Mouse (Mus musculus) macrophage (primary cell): Measurements from ENCODE around the gene Gm9821. TPM values are rescaled to one million over a fixed set of nuclear protein-coding genes. Genes with fewer than 3 reads are reported as not detected.

Experiments used
- H3K27ac ChIP-seq: fragments of 350-480 bp; formaldehyde crosslinking; 2 replicates; pipeline ENCODE4 v1.9.0; 2021
- H3K36me3 ChIP-seq: fragments of 350-480 bp; formaldehyde crosslinking; 2 replicates; pipeline ENCODE4 v1.9.0; 2021; ENCODE audit errors: inconsistent target
- H3K4me3 ChIP-seq: fragments of 350-480 bp; formaldehyde crosslinking; 2 replicates; pipeline ENCODE4 v1.9.0; 2021; ENCODE audit errors: inconsistent target
- H3K79me2 ChIP-seq: fragments of 350-480 bp; formaldehyde crosslinking; 2 replicates; pipeline ENCODE4 v1.9.0; 2021; ENCODE audit errors: inconsistent target
- WGBS: methylation state at CpG from one replicate; pipeline ENCODE4 v1.1.7; 2026; ENCODE audit warnings: inconsistent platforms; ENCODE audit not compliant: missing documents; 5-methylcytosine and 5-hydroxymethylcytosine counted together
- polyA plus RNA-seq: library from polyadenylated mRNA; stranded (reverse); fragments of 250-400 nt; gene quantifications from 3 replicates; pipeline ENCODE4 v1.2.4, GENCODE M21; 2018; ENCODE audit warnings: inconsistent platforms

The Gm9821 gene
- polyA plus RNA-seq, 1 experiment from 2014 or later = 0.09 TPM

DNA sequence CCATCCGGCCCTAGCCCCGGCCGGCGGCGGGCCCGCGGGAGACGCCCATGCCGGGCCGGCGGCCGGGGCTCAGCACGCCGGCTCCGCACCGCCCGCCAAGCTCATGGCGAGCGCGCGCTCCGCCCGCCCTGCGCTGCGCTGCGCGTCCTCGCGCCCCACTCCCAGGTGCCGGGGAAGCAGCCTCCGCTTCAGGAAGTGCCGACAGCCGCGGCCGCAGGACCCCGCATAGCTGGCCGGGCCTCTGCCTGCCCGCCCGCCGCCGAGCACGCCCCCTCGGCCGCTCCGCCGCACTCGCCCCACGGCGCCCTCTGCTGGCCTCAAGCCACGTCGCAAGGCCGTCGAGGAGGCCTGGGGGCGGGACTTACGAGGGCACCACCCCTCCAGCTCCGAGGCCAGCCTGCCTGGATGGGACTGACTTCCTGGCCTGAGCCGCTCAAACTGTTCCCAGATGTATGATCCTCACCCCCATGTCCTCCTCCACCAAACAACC is 18.0 kb downstream of the Gm9821 start:
- Histone ChIP-seq H3K79me2 (peaks cover 64% of the 10 kb centered on the region), H3K27ac (peak overlapping the region; percentile 100), H3K4me3 (peak overlapping the region; percentile 74), H3K36me3 (no peaks in the 10 kb centered on the region)
- under 1% methylated on average over 48 of the region's 57 CpGs for WGBS

DNA sequence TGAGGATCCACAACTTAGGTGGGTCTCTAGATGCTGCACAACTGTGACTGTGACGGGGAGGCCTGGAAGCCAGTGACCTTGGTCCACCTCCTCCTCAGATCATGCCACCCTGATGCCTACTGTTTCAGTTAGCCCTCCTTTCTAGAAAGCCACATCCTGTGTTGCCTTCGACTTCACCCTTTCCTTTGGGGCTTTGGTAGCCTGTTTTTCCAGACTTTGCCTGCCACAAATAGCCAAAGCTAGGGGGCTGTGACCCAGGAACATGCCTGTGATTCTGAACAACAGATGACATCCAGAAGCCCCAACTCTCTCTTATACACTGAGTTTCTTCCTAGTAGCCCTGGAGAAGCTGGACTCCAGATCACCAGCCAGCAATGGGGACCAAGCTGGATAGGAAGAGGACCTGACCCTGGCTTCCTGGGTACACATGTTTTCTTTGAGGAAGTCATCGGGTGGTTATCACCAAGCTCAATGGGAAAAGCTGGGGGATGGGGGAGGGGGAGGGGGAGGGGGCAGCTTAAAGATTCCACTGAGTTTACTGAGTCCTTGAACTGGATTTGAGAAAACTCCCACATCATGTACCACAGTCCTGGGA is 19.2 kb downstream of the Gm9821 start:
- Histone ChIP-seq H3K4me3 (peak overlapping the region; percentile 74), H3K27ac (peak overlapping the region; percentile 100)
- WGBS = 7% methylated on average over 3 of the region's 3 CpGs

DNA sequence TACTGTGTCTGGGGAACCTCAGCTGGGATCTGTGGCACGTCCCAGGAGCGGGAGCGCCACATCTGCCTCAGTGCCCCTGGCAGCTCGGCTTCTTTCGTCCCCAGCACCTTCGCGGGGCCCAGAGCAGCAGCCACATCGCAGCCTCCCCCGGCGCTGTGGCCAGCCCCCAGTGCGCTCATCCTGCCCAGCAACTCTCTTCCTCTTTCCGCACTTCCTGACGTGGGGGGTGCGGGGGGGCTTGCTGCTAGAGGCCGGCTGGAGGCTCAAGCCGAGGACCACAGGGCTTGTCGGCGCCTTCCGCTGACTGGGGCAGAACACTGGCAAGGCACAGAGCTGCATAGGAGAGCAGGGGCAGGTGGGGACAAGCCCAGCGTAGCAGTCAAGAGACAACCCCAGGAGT is 19.9 kb downstream of the Gm9821 start:
- H3K4me3 ChIP-seq = peak overlapping the region; percentile 74
- no peaks in the 10 kb centered on the region for H3K36me3 ChIP-seq
- peak overlapping the region; percentile 100 for H3K27ac ChIP-seq
- H3K79me2 ChIP-seq = peaks cover 45% of the 10 kb centered on the region
- WGBS = 0% methylated on average over 20 of the region's 20 CpGs

More for the DNA sequence above, 19.2 kb downstream of the Gm9821 start:
- Histone ChIP-seq H3K36me3 (no peaks in the 10 kb centered on the region), H3K79me2 (peaks cover 52% of the 10 kb centered on the region)

DNA sequence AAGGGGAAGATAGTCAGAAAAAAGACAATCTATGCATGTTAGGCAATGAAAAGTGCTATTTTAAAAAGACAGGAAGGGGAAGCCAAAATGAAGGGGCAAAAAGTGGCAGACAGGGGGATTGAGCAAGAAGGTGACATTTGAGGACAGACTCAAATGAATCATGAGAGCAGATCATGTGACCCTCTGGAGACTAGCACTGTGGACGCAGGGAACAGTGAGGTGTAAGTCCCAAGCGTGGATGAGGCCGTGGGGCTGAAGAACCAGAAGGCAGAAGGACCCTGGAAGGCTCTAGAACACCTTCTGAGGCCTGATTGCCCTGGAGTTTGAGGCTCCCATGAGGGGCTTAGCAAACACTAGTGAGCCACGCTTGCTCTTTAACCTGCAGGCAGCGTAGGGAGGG is 20.9 kb downstream of the Gm9821 start:
- Histone ChIP-seq H3K79me2 (peaks cover 35% of the 10 kb centered on the region), H3K4me3 (no peak overlapping the region), H3K36me3 (no peaks in the 10 kb centered on the region), H3K27ac (peak overlapping the region; percentile 100)
- WGBS = 32% methylated on average over 5 of the region's 5 CpGs

DNA sequence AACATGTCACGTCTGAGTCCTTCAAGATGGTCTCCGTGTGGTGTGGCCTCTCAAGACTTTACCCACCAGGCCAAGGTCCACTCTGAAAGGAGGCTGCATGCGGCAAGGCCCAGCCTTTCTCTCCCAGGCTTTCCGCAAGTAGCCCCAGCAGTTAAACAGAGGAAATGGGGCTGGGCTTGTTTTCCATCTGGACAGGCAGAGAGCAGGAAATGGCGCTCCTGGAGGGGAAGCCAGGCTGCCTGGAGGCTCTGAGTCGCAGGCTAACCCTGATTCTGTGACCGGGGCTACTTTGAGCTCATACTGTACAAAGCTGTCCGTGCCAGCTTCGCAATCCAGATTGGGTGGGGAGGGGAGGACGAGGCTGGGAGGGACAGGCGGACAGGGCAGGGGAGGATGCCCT is 22.5 kb downstream of the Gm9821 start:
- peak overlapping the region; percentile 37 for H3K27ac ChIP-seq
- WGBS = 70% methylated on average over 11 of the region's 11 CpGs
- peaks cover 19% of the 10 kb centered on the region for H3K79me2 ChIP-seq
- no peaks in the 10 kb centered on the region for H3K36me3 ChIP-seq
- H3K4me3 ChIP-seq = no peak overlapping the region

DNA sequence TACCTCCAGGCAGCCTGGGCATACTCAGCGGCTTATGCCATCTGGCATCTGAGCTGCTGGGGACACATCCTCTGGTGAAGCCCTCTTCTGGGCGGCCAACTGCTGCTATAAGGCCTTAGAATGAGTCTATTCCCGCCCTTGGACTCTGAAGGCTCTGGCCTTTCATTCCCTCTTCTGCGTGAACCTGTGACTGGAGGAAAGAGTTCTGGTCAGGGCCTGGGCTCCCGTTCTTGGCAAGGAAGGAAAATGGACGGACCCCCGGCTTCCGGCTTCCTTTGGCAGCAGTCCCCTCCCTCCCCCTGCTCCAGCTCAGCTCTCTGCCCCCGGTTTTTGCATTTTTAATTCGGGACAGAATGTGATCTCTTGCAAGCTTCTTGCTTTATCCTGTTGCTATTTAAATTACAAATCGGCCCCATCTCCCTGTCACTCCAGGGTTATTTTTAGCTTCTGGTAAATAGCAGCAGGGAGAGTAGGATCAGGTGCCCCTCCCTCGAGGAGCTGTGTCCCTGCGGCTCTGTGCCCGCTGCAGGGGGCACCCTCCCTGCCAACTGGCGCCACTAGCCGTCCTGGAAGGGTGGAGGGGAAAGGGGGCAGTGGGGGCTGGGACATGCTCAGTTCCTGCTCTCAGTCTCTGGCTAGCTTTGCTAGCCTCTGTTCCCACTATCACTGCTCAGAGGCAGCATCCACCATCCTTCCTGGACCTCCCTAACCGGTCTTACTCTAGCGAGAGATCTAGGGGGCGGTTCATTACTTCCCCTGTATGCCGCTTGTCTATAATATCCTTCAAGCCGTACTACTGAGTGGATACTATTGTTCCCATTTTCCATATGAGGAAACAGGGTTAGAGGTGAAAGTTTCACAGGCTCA is 26.0 kb downstream of the Gm9821 start:
- Histone ChIP-seq H3K79me2 (no peaks in the 10 kb centered on the region), H3K27ac (peak overlapping the region; percentile 96), H3K4me3 (no peak overlapping the region; the same call in 1 of the 2 replicates), H3K36me3 (no peaks in the 10 kb centered on the region)
- WGBS = 22% methylated on average over 21 of the region's 21 CpGs

DNA sequence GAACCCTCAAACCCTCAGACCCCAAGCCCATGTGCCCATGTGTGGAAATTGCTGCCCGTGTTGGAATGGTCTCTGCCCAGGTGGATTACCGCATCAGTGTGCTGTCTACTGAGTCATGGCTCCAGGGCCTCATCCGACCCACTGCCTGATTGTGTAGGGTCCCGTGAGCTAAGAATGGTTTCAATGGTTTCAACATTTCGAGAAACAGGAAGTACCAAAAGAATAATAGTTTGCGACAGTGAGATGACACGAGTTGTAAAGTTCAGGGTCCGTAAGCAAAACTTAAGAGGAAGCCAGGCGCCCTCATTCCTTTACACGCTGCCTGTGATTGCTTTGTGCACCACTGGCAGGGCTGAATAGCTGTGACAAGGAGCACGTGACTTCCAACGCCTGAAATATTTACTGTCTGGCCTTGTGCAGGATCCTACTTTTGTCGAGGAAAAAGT is 26.6 kb downstream of the Gm9821 start:
- H3K27ac ChIP-seq = peak overlapping the region; percentile 96
- H3K36me3 ChIP-seq = no peaks in the 10 kb centered on the region
- 0% methylated on average over 13 of the region's 13 CpGs for WGBS
- H3K4me3 ChIP-seq = no peak overlapping the region; the same call in 1 of the 2 replicates
- H3K79me2 ChIP-seq = no peaks in the 10 kb centered on the region

DNA sequence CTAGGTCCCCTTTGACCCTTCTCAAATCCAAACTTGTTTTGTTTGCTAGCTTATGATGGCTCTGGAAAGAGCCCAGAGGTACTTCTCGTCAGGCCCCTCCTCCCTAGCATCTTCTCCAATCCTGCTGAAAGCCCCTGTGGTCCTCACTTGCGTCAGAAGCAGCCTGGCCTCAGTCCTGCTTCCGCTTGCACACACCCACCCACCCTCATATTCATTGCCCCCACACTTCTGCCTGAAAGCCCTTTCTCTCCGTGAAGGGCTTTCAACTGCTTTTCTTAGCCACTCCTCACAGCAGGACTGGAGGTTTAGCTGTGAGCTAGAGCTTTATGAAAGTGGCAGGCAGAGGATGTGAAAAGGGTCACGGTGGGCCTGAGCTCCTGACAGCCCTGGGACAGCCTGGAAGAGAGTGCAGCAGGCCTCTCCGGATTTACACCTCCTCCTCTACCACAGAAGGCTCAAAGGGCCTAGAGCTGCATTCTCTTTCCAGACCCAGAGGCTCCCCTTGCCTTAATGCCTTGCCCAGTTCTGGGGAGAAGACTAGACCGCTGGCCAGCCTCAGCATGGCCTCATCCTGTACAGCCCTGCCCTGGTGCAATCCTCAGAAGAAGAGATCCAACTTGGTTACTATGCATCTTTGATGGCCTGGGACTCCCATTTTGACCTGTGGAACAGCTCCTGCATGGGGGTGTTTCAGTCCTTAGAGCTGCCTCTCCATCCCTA is 28.1 kb downstream of the Gm9821 start:
- Histone ChIP-seq H3K27ac (no peak overlapping the region), H3K79me2 (no peaks in the 10 kb centered on the region), H3K4me3 (no peak overlapping the region), H3K36me3 (no peaks in the 10 kb centered on the region)
- whole genome bisulfite sequencing = 94% methylated on average over 7 of the region's 7 CpGs

DNA sequence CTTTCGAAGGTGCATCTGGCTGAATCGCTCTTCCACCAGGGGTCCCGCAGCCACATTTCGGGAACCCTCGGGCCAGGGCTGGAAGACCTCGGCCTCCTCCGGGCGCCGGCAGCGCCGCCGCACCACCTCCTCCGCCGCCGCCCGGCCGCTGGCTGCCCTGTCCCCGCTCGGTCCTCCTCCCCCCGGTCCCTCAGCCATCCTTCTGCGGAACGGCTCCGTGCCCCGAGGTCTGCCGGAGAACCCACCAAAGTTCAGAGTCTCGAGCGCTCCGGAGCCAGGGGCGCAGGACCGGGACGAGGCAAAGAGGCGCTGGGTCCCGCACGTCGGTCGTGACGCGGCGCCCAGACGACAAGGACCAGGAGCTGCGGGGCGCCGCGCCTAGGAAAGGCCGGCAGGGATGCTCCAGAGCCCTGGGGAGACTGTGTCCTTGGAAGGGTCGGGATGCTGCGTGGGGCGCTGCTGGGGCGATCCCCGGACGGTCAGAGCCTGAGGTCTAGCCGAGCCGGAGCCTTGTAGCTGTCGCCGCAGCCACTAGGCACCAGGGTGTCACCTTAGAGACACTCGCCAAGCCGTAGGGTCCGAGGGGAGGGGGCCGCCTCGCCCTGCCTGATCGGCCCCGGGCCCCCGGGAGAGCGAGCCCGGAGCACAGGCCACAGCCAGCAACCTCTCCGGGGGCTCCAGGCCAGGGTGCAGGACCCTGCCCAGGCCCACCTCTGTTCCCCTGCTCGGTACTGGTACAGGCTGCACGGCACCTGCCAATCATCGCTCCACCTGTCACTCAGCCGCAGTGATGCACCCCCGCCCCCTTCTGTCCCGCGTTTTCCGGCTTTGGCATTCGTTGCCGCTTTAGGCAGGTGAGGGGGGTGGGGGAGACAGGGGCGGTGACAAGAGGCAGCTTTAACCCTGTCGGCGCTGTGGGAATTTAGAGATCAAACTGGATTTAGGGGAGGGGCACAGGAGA is 30.4 kb downstream of the Gm9821 start, which contains the start of gene Dgkz:
Gene Dgkz (minus strand): TSS at position 284 of the 961 bp plus-strand sequence.
- Histone ChIP-seq H3K4me3 (no peak within 1 kb of the TSS), H3K27ac (no peak within 1 kb of the TSS), H3K79me2 (no peaks in the 10 kb centered on the region), H3K36me3 (no peaks in the 10 kb centered on the region)
- WGBS = 10% methylated on average over 79 of the region's 79 CpGs

DNA sequence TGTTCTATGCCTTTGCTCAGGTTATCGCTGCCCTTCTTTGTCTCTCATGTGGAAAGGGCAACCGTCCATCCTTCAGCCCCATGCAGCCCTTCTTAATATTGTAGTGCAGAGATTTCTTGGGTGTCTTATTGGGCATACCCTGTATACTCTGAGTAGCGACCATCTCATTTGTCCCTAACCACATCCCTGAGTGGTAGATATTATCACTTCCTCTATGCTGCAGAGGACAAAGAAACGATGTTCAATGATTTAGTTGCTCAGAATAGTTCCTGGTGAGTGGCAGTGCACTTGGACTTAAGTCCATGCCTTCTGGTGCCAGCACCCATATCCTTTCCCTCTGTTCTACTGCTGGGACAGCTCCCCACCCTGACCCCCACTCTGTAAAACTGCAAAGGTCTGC is 32.5 kb downstream of the Gm9821 start:
- 34% methylated on average over 4 of the region's 4 CpGs for WGBS
- no peaks in the 10 kb centered on the region for H3K79me2 ChIP-seq
- no peak overlapping the region for H3K27ac ChIP-seq
- H3K36me3 ChIP-seq = no peaks in the 10 kb centered on the region
- H3K4me3 ChIP-seq = no peak overlapping the region

DNA sequence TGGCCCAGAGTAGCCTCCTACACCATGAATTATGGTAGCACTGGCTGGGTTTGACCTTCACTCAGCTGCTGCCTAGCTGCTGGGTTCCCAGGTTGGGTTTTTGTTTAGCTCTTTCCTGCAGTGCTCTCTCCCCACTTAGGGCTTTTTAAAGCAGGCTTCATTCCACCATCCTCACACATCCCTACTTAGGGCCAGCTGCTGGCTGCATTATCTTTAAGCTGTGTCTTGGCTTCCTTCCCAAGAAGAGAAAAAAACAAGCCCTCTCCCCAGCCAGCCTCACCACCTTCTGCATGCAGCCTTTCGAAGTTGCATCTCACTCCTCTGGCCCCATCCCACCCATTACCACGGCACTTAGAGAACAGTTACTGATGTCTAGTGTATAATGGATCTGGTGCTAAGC is 33.0 kb downstream of the Gm9821 start:
- Histone ChIP-seq H3K36me3 (no peaks in the 10 kb centered on the region), H3K79me2 (no peaks in the 10 kb centered on the region), H3K4me3 (no peak overlapping the region), H3K27ac (no peak overlapping the region)
- WGBS = 41% methylated on average over 2 of the region's 2 CpGs

DNA sequence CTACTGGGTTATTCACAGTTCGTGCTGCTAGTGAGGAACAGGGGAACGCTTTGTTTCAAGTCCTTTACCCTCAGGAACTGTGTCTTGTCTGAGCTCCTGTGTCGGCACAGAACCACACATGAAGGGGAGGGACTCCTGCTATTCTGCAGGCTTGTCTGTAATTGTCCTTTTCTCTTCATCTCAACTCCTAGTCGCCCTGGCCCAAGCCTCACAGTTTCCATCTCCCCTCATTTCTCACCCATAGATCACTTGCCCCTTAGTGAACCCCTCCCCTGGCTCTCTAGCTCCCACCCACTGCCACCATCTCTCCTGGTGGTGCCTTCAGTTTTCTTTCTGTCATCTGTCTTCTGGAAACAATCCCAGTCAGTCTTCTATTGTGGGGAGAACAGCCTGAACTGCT is 34.7 kb downstream of the Gm9821 start:
- 85% methylated on average over 4 of the region's 4 CpGs for WGBS
- Histone ChIP-seq H3K79me2 (no peaks in the 10 kb centered on the region), H3K4me3 (no peak overlapping the region), H3K27ac (no peak overlapping the region), H3K36me3 (no peaks in the 10 kb centered on the region)

DNA sequence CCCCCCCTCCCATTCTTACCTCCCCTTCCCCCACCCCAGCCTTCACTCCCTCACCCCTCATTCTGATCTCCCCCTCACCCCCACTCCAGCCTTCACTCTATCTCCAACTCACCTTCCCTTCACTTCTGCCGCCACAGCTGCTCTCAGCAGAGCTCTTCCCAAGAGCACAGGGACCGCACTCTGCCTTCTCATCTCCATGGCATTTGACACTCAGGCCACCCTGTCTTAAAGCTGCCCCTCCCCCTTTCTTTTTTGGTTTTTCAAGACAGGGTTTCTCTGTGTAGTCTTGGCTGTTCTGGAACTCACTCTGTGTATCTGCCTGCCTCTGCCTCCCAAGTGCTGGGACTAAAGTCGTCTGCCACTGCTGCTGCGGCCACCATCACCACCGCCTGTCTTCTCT is 35.3 kb downstream of the Gm9821 start:
- H3K27ac ChIP-seq = no peak overlapping the region
- H3K4me3 ChIP-seq = no peak overlapping the region
- H3K79me2 ChIP-seq = no peaks in the 10 kb centered on the region
- no peaks in the 10 kb centered on the region for H3K36me3 ChIP-seq
- WGBS = 98% methylated on average over 5 of the region's 5 CpGs

DNA sequence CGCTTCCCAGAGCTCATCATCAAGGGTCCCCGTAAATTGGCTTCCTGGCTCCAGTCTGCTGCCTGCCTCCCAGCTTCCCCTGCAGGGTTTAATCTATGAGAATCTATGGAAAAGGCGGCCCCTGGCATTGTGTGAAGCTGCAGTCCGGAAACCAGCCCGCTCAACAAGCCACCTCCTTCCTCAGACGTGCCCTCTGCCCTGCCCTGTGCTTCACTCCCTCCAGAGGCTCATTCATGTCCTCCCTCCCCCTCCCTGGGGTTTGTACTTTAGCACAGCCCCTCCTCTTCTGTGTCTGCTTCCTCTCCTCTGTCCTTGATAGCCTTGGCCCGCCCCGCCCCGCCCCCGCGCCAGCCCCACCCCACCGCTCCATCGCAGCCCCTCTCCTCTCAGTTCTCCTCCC is 38.9 kb downstream of the Gm9821 start:
- peak overlapping the region; percentile 82 for H3K27ac ChIP-seq
- H3K36me3 ChIP-seq = no peaks in the 10 kb centered on the region
- no peaks in the 10 kb centered on the region for H3K79me2 ChIP-seq
- H3K4me3 ChIP-seq = peak overlapping the region; percentile 8; the same call in 1 of the 2 replicates
- WGBS = 4% methylated on average over 6 of the region's 13 CpGs
